Mouse (Mus musculus) adrenal gland, adult 10 weeks (tissue): ENCODE results near the gene Gm3618. TPM values are rescaled to one million over a fixed set of nuclear protein-coding genes. Genes with fewer than 3 reads are reported as not detected.

Experiments
- polyA plus RNA-seq: library from polyadenylated mRNA; stranded (reverse); fragments of 350-450 nt; fragmentation: Illumina TruSeq; extraction: RNeasy Lipid Tissue Mini Kit (QIAGEN cat#74804); gene quantifications from one replicate; pipeline ENCODE4 v1.2.3, GENCODE M21; 2014; ENCODE audit warnings: low read depth, low replicate concordance

The Gm3618 gene
- not detected for polyA plus RNA-seq

DNA sequence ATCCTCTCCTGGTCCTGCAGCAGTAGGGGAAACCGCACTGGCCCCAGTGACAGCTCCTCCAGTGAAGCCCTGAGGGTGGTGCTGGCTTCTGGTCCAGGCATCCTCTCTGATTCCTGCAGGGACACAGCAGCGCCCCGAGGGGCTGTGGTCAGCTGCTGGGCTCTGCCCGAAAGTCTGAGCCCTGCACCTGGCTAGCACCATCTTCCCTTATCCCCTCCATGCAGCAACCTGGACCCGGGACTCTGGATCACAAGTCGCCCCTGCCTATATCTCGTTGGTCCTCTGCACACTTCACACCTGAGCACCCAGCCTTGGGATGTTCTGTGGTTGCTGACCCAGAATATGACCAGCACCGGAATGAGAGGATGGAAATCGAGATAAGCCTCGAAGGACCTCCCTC, at the start of gene Gm3618:
Gene Gm3618, minus strand, starts transcription at position 101 of the 400 bp plus-strand sequence.

GRCm38 (mm10) chr14:6390219-6390618, 46.7 kb upstream of the Gm3618 start, which contains the start of gene Gm16440:
Gm16440 (minus strand) TSS chr14:6390319.

DNA sequence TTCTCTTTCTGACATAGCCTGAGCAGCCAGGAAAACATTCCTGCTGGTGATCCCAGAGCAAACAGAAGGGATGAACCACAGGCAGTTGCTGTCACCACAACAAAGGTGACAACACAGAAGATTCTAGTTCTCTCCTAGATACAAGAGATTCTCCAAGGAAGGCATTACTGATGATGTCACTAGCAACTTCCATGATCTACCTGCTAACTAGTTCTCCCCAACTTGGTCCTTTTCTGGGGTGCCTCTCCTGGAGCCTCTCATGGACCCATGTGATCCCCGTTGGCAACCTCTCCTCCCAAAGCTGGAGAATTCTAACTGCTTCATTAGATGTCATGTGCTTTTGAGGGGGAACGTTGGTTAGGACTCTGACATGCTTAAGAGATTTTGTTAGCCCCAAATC, 38.7 kb downstream of the Gm3618 start, which contains the start of gene Gm21103:
Gene Gm21103, minus strand, starts transcription at position 101 of the 400 bp plus-strand sequence.

GRCm38 (mm10) chr14:6286931-6287715, 56.4 kb downstream of the Gm3618 start, which contains the start of gene Gm3411:
Gm3411 (minus strand) TSS chr14:6287250.

Other genes starting within 250 kb of the Gm3618 start
- not detected for gene Gm8206, start 249.7 kb downstream of the Gm3618 start, polyA plus RNA-seq
- gene Gm3468, start 235.0 kb downstream of the Gm3618 start, polyA plus RNA-seq: 0.58 TPM
- gene Gm3476, start 217.9 kb downstream of the Gm3618 start, polyA plus RNA-seq: not detected
- not detected for gene Gm21560, start 124.4 kb downstream of the Gm3618 start, polyA plus RNA-seq
- not detected for gene Gm3411, start 56.4 kb downstream of the Gm3618 start, polyA plus RNA-seq
- gene Gm21103, start 38.8 kb downstream of the Gm3618 start, polyA plus RNA-seq: not detected
- not detected for gene Gm16440, start 46.6 kb upstream of the Gm3618 start, polyA plus RNA-seq
- not detected for gene Gm3591, start 68.8 kb upstream of the Gm3618 start, polyA plus RNA-seq
- not detected for gene Gm3594, start 100.9 kb upstream of the Gm3618 start, polyA plus RNA-seq
- not detected for gene Gm8356, start 193.6 kb upstream of the Gm3618 start, polyA plus RNA-seq
- gene Gm3629, start 246.9 kb upstream of the Gm3618 start, polyA plus RNA-seq: not detected